Mouse (Mus musculus) stomach, embryonic 15.5 days (tissue): ENCODE results near the gene Dusp10. TPM values are rescaled to one million over a fixed set of nuclear protein-coding genes. Genes with fewer than 3 reads are reported as not detected.

Experiments used
- ATAC-seq: fragments of 200-750 bp; cut with Nextera tagmentation; 2 replicates; pipeline ENCODE4 v1.8.0; 2017; ENCODE audit warnings: low read depth, moderate number of reproducible peaks, moderate TSS enrichment; ENCODE audit not compliant: insufficient read depth, low FRiP score
- H3K27ac ChIP-seq: fragments of 300-500 bp; sonication (generic); 2 replicates; pipeline ENCODE4 v1.5.1; 2015; ENCODE audit warnings: mild to moderate bottlenecking, inconsistent platforms
- H3K27me3 ChIP-seq: fragments of 300-500 bp; sonication (generic); replicated peaks from 2 replicates; pipeline ENCODE4 v1.6.1; 2015; ENCODE audit warnings: inconsistent platforms
- H3K36me3 ChIP-seq: fragments of 300-500 bp; sonication (generic); 2 replicates; pipeline ENCODE4 v1.6.1; 2015; ENCODE audit warnings: inconsistent platforms
- H3K4me1 ChIP-seq: fragments of 300-500 bp; sonication (generic); 2 replicates; pipeline ENCODE4 v1.6.1; 2015; ENCODE audit warnings: inconsistent platforms
- H3K4me2 ChIP-seq: fragments of 300-500 bp; sonication (generic); 2 replicates; pipeline ENCODE4 v1.6.1; 2015; ENCODE audit warnings: mild to moderate bottlenecking, inconsistent platforms
- H3K4me3 ChIP-seq: fragments of 300-500 bp; sonication (generic); replicated peaks from 2 replicates; pipeline ENCODE4 v1.5.1; 2015; ENCODE audit warnings: inconsistent platforms
- H3K9ac ChIP-seq: fragments of 300-500 bp; sonication (generic); 2 replicates; pipeline ENCODE4 v1.6.1; 2015; ENCODE audit warnings: inconsistent platforms
- H3K9me3 ChIP-seq: fragments of 300-500 bp; sonication (generic); 2 replicates; pipeline ENCODE4 v1.6.1; 2016; ENCODE audit warnings: inconsistent platforms
- WGBS: fragments of 180-500 bp; shearing (Covaris S2); methylation state at CpG from one replicate; pipeline ENCODE4 v1.1.7; 2015; 5-methylcytosine and 5-hydroxymethylcytosine counted together
- polyA plus RNA-seq: library from polyadenylated mRNA; unstranded; fragments of >200 nt; fragmentation: Nextera tagmentation; extraction: Ambion mirVana; gene quantifications from 2 replicates; pipeline ENCODE4 v1.2.1, GENCODE M21; 2015

Gene Dusp10
- polyA plus RNA-seq, 1 experiment from 2014 or later: 8.1 TPM

DNA sequence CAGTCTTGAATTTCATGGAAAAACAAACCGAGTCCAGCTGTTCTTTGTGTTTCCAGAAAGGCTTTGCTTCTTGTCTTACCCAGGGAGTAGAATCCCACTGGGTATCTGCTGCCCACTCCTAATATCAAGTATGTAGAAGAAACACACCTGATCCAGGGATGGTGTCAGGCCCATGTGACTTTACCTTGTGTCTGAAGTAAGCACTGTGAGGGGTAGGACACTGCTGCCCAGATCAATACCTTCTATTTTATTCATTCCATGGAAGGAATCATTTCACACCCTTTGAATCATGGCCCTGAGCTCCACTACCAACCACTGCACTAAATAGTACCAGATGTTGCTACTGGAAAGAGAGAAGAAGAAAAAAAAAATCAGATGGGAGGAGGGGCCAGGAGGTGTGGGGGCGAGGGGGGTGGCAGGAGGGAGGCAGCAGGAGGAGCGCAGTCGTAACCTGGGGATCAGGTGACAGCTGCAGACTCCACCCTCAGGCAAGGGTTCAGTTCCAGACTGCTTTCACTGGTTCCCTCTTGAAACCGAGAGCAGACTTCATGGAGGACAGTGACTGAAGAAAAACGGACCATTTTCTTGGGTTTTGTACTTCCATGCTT is 33.1 kb downstream of the Dusp10 start:
- no peaks in the 10 kb centered on the region for H3K9me3 ChIP-seq
- H3K4me3 ChIP-seq: no peak overlapping the region
- no peak overlapping the region for H3K9ac ChIP-seq
- no peak overlapping the region for H3K4me2 ChIP-seq
- ATAC-seq: no peak
- 59% methylated on average over 6 of the region's 6 CpGs for WGBS
- no peaks in the 10 kb centered on the region for H3K27me3 ChIP-seq
- H3K27ac ChIP-seq: no peak overlapping the region
- H3K36me3 ChIP-seq: no peaks in the 10 kb centered on the region
- H3K4me1 ChIP-seq: peaks cover 17% of the 10 kb centered on the region; the same call in 1 of the 2 replicates

DNA sequence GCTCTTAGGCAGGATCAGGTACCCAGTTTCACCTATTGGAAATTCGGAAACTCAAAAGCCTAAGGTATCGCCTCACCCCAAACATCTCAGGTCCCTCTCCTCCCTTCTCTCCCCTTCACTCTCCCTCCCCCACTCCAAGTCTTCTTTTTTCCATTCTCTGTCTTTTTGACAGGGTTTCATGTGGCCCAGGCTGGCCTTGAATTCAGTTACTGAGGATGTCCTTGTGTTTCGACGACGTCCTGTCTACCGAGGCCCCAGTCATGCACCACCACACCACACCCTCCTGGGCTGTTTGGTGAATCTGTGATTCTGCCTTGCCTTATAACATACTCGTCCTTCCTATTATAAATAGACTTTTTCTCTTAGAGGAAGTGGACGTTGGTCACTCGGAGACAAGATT is 34.7 kb downstream of the Dusp10 start:
- ATAC-seq: no peak
- Histone ChIP-seq H3K4me2 (no peak overlapping the region), H3K4me3 (no peak overlapping the region), H3K27me3 (no peaks in the 10 kb centered on the region), H3K4me1 (peaks cover 20% of the 10 kb centered on the region), H3K9me3 (no peaks in the 10 kb centered on the region), H3K36me3 (no peaks in the 10 kb centered on the region), H3K9ac (no peak overlapping the region), H3K27ac (no peak overlapping the region)
- 82% methylated on average over 9 of the region's 9 CpGs for WGBS

DNA sequence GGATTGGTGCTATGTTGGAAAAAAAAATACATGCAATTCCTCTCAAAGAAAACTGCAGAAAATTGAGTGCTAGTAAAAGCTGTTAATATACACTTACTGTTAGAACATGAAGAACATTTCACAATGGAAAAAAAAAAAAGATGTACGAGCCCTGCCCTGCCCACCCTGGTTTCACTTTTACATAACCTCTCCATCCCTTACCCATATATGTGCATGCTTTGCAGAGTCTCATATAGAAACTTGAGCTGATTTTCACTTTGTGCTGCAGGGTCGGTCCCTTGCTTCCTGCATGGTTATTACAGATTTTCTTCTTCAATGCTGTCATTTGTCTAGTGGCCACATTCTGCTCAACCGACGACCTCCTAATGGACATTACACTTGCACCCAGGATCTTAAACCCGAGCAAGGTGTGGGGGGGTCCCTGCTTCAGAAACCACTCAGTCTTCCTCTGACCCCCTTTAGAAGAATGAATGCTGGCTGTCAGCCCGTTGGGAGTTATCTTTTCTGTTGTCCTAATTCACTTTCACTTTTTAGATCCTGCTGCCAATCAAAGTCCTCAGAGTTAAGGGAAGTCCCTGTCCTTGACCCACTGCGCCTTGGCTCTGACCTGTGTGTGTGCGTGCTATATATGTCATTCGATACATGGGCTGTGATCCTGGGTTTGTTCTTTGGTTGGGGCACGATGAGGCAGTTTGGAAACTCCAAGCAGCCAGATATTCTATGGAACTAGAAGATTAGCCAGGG is 35.7 kb downstream of the Dusp10 start:
- Histone ChIP-seq H3K27ac (no peak overlapping the region), H3K4me2 (no peak overlapping the region)
- WGBS: 50% methylated on average over 10 of the region's 10 CpGs

GRCm38 (mm10) chr1:184051286-184051685 is 38.2 kb downstream of the Dusp10 start:
- no peaks in the 10 kb centered on the region for H3K27me3 ChIP-seq
- H3K4me3 ChIP-seq: no peak overlapping the region
- no peak overlapping the region for H3K9ac ChIP-seq
- H3K4me1 ChIP-seq: peaks cover 13% of the 10 kb centered on the region
- no peak for ATAC-seq
- 40% methylated on average over 1 of the region's 1 CpGs for WGBS
- H3K36me3 ChIP-seq: no peaks in the 10 kb centered on the region
- H3K27ac ChIP-seq: no peak overlapping the region
- H3K4me2 ChIP-seq: no peak overlapping the region
- no peaks in the 10 kb centered on the region for H3K9me3 ChIP-seq

More for the DNA sequence above, 35.7 kb downstream of the Dusp10 start:
- H3K9me3 ChIP-seq: no peaks in the 10 kb centered on the region
- H3K4me1 ChIP-seq: peaks cover 18% of the 10 kb centered on the region
- H3K4me3 ChIP-seq: no peak overlapping the region
- no peaks in the 10 kb centered on the region for H3K36me3 ChIP-seq
- no peaks in the 10 kb centered on the region for H3K27me3 ChIP-seq
- ATAC-seq: no peak
- no peak overlapping the region for H3K9ac ChIP-seq

- H3K4me1 ChIP-seq: peaks cover 12% of the 10 kb centered on the region
- no peaks in the 10 kb centered on the region for H3K36me3 ChIP-seq
- no peaks in the 10 kb centered on the region for H3K27me3 ChIP-seq
- no peak overlapping the region for H3K27ac ChIP-seq
- peak; percentile 60; the same call in 1 of the 2 replicates for ATAC-seq
- no peak overlapping the region for H3K4me2 ChIP-seq
- H3K4me3 ChIP-seq: no peak overlapping the region
- 20% methylated on average over 6 of the region's 6 CpGs for WGBS
- H3K9ac ChIP-seq: no peak overlapping the region
- no peaks in the 10 kb centered on the region for H3K9me3 ChIP-seq
These were observed 38.7 kb downstream of the Dusp10 start for GRCm38 (mm10) chr1:184051824-184052223.

DNA sequence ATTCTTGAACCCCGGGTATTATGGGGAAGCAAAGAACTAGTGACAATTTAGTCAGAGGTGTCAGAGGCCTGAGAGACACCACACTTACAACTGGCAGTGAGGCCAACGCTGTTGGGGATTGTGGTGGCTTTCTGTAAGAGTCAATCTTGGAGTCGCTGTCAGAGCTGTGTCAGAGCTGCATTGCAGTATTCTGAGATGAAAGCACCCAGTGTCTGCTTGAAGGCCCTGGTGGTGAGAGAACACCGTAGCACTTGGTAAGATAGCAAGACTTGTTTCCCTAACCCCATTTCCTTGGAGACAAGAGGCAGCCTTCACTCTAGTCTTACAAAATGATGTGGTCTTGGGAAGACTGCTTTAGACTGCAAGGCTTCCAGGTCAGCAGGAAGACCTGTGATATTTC is 39.2 kb downstream of the Dusp10 start:
- Histone ChIP-seq H3K27me3 (no peaks in the 10 kb centered on the region), H3K9ac (no peak overlapping the region), H3K36me3 (no peaks in the 10 kb centered on the region), H3K4me3 (no peak overlapping the region), H3K4me2 (no peak overlapping the region), H3K4me1 (peaks cover 12% of the 10 kb centered on the region), H3K9me3 (no peaks in the 10 kb centered on the region), H3K27ac (no peak overlapping the region)
- WGBS: 60% methylated on average over 4 of the region's 4 CpGs
- ATAC-seq: no peak

DNA sequence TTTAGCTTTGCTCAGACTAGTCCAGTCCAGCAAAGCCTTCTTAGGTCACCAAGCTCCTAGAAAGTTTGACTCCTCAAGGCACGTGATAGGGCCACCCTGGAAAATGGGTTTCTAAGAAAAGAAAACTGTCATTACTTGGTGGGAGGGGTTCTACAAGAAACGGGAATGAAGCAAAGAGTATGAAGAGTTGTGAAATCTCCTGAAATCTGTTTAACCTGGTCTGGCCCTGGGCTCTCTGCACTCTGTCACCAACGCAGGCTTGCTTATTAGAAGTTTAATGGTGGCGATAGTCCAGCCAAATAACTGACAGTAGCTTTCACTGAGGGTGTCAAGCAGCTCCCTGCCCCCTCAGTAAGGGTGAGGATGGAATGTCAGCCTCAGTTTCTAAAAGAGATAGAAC is 40.0 kb downstream of the Dusp10 start:
- no peaks in the 10 kb centered on the region for H3K27me3 ChIP-seq
- ATAC-seq: no peak

GRCm38 (mm10) chr1:184053711-184054110 is 40.6 kb downstream of the Dusp10 start:
- Histone ChIP-seq H3K9ac (no peak overlapping the region), H3K4me2 (no peak overlapping the region), H3K36me3 (no peaks in the 10 kb centered on the region), H3K9me3 (no peaks in the 10 kb centered on the region), H3K4me3 (no peak overlapping the region), H3K4me1 (peaks cover 17% of the 10 kb centered on the region), H3K27ac (no peak overlapping the region), H3K27me3 (no peaks in the 10 kb centered on the region)
- ATAC-seq: no peak
- 78% methylated on average over 4 of the region's 4 CpGs for WGBS

More for the DNA sequence above, 40.0 kb downstream of the Dusp10 start:
- Histone ChIP-seq H3K9ac (no peak overlapping the region), H3K4me3 (no peak overlapping the region), H3K4me2 (no peak overlapping the region), H3K4me1 (peaks cover 17% of the 10 kb centered on the region), H3K27ac (no peak overlapping the region), H3K9me3 (no peaks in the 10 kb centered on the region), H3K36me3 (no peaks in the 10 kb centered on the region)
- WGBS: 68% methylated on average over 4 of the region's 4 CpGs

DNA sequence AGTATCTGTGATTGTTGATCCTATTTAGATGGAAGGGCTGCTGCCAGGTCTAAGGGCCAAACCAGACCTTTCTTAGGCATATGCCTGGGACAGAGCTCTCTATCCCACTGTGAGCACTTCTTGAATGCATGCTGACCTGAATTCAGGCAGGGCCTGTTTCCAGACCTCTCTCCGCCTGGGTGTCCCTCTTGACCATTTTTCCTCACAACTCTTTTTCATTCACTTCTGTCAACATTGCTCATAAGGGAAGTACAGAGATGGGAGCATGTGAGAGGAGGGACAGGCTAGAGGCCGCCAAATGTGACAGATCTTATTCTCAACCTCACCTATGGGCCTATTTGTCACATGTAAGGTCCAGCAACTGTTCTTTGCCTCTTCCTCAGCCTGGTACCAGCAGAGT is 41.1 kb downstream of the Dusp10 start:
- no peak for ATAC-seq
- H3K4me2 ChIP-seq: no peak overlapping the region
- no peaks in the 10 kb centered on the region for H3K9me3 ChIP-seq
- H3K4me1 ChIP-seq: peaks cover 14% of the 10 kb centered on the region
- no peaks in the 10 kb centered on the region for H3K36me3 ChIP-seq
- no peak overlapping the region for H3K27ac ChIP-seq
- no peak overlapping the region for H3K9ac ChIP-seq
- H3K4me3 ChIP-seq: no peak overlapping the region
- 88% methylated on average over 2 of the region's 2 CpGs for WGBS
- no peaks in the 10 kb centered on the region for H3K27me3 ChIP-seq

- no peak overlapping the region for H3K9ac ChIP-seq
- H3K36me3 ChIP-seq: no peaks in the 10 kb centered on the region
- no peak overlapping the region for H3K4me2 ChIP-seq
- H3K27ac ChIP-seq: no peak overlapping the region
- H3K4me1 ChIP-seq: peaks cover 21% of the 10 kb centered on the region
- no peak overlapping the region for H3K4me3 ChIP-seq
- H3K27me3 ChIP-seq: no peaks in the 10 kb centered on the region
- H3K9me3 ChIP-seq: no peaks in the 10 kb centered on the region
- ATAC-seq: no peak
- WGBS: 58% methylated on average over 8 of the region's 8 CpGs
These were observed 45.1 kb downstream of the Dusp10 start for GRCm38 (mm10) chr1:184058206-184058605.

DNA sequence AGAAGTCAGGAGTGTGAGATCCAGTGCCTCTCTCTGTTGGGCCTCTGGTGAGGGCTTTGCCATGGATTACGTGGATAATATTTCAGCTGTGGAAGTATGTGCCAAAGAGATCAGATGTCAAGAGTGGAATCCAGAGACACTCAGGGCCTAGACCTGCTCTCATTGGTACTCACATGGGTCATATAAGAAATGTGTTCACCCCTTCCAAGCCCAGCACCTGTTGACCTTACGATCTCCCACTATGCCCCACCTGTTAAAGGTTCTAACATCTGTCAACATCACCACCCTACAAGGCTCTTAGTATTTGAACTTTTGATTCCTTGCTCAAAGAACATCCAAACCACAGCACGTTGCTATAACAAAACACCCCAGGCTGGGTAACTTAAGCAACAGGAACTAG is 46.7 kb downstream of the Dusp10 start:
- Histone ChIP-seq H3K27ac (peak overlapping the region; percentile 77), H3K27me3 (no peaks in the 10 kb centered on the region), H3K4me3 (no peak overlapping the region), H3K9me3 (no peaks in the 10 kb centered on the region), H3K4me2 (no peak overlapping the region), H3K36me3 (no peaks in the 10 kb centered on the region), H3K4me1 (peaks cover 21% of the 10 kb centered on the region), H3K9ac (no peak overlapping the region)
- no peak for ATAC-seq
- WGBS: 76% methylated on average over 3 of the region's 3 CpGs

DNA sequence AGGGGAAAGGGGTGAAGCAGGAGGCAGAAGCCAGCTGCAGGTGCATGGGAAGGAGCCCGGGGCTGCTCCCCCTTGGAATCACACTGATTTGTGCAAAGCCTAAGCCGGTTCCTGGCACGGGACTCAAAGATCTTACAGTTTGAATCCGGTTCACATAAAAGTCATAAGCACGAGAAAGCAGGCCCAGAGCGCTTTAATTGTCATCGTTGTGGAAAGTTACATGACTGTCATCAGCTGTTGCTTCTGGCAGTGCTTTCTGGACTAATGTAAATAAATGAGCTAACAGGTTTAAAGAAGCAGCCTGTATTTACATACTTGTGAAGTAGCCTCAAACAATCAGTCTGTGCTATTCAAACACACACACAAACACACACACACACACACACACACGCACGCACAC is 47.3 kb downstream of the Dusp10 start:
- H3K9me3 ChIP-seq: no peaks in the 10 kb centered on the region
- H3K4me2 ChIP-seq: no peak overlapping the region
- peak overlapping the region; percentile 77 for H3K27ac ChIP-seq
- peak; percentile 74 for ATAC-seq
- peaks cover 21% of the 10 kb centered on the region for H3K4me1 ChIP-seq
- H3K9ac ChIP-seq: no peak overlapping the region
- no peak overlapping the region for H3K4me3 ChIP-seq
- no peaks in the 10 kb centered on the region for H3K27me3 ChIP-seq
- 32% methylated on average over 9 of the region's 9 CpGs for WGBS
- no peaks in the 10 kb centered on the region for H3K36me3 ChIP-seq
